Comparison of ENCODE assay signal across 9 mouse cellular contexts in the genomic region with DNA sequence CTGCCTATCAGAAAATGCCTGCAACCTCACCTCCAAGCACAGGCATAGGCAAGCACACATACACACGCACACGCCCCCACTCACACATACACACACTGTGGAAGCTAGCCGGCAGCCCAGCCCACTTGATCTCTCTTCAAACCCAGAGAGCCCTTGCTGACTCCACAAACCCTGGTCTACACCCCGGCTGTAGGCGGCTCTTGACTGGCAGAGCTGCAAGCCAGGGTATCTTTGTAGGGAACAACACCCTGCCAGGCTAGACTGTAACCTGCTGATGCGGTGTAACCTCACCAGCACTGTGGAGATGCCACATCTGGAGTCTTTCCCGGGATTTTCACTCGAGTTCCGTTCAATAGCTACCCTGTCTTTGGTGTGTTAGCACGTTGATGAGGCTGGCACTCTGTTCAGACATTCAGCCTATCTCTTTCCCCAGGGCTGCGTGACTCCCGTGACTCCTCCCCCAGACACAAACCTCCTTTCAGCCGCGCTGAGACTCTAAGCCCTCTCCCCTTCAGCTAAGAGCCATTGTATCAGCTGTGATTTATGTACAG.
DNase-seq lines count a peak whose midpoint lies in the region; ATAC-seq lines count a peak whose summit lies in the region.
"Had no signal": no experiment of that assay in that cellular context is flagged by ENCODE, and none has a peak within 500 bp of the region (broad histone marks: within the 10 kb centered on the region; RNA-seq: fewer than 3 reads in every experiment).

No protein-coding gene starts in this region.

- peak overlapping the region; percentile 60 for H3K4me2 ChIP-seq in heart, embryonic 16.5 days (ENCODE audit: low read depth, low read length)
- peak overlapping the region; percentile 52 for H3K4me2 ChIP-seq in neural tube, embryonic 11.5 days (ENCODE audit: low read depth)

- peak overlapping the region; percentile 42 for H3K4me3 ChIP-seq in heart, embryonic 16.5 days (ENCODE audit: low read length)
- H3K4me3 ChIP-seq in neural tube, embryonic 11.5 days (ENCODE audit: low read depth, low read length) = peak overlapping the region; percentile 25
- H3K4me3 ChIP-seq: myocyte had no signal

- ATAC-seq in heart, embryonic 16.5 days (replicated peaks; ENCODE audit: extremely low read depth, insufficient read depth, low FRiP score) = peak; percentile 75
- peak; percentile 96 for ATAC-seq in neural tube, embryonic 11.5 days (ENCODE audit: insufficient read depth, low FRiP score, low TSS enrichment)

- peak overlapping the region; percentile 28 for H3K9ac ChIP-seq in heart, embryonic 16.5 days (ENCODE audit: low read length)
- peak overlapping the region; percentile 65 for H3K9ac ChIP-seq in neural tube, embryonic 11.5 days (ENCODE audit: low read length)

- H3K27ac ChIP-seq in heart, embryonic 16.5 days (ENCODE audit: low read length) = peak overlapping the region; percentile 85
- peak overlapping the region; percentile 92 for H3K27ac ChIP-seq in neural tube, embryonic 11.5 days (ENCODE audit: low read depth, low read length)

- H3K36me3 ChIP-seq in heart, embryonic 16.5 days (ENCODE audit: control insufficient read depth, insufficient read depth) = no peaks in the 10 kb centered on the region
- H3K36me3 ChIP-seq in neural tube, embryonic 11.5 days (ENCODE audit: control insufficient read depth, insufficient read depth, low read length) = no peaks in the 10 kb centered on the region

- 13% methylated on average over 14 of the region's 14 CpGs for WGBS in heart, embryonic 16.5 days
- 5% methylated on average over 14 of the region's 14 CpGs for WGBS in neural tube, embryonic 11.5 days

- peaks cover 20% of the 10 kb centered on the region for H3K4me1 ChIP-seq in heart, embryonic 16.5 days (ENCODE audit: control insufficient read depth, insufficient read depth, low read length)
- peaks cover 40% of the 10 kb centered on the region for H3K4me1 ChIP-seq in neural tube, embryonic 11.5 days (ENCODE audit: control insufficient read depth, insufficient read depth, low read length)

- H3K9me3 ChIP-seq in heart, embryonic 16.5 days (replicated peaks; ENCODE audit: control insufficient read depth, low read length) = no peaks in the 10 kb centered on the region
- H3K9me3 ChIP-seq in neural tube, embryonic 11.5 days (ENCODE audit: control insufficient read depth, low read length) = no peaks in the 10 kb centered on the region

- DNase-seq in adrenal gland, postnatal 10 days = peak; percentile 33
- no peak for DNase-seq in adrenal gland, postnatal 25 days
- DNase-seq in embryo, embryonic 11 days = peak; percentile 91
- peak; percentile 30 to 47 for DNase-seq in left cerebral cortex, adult 8-10 months (ENCODE audit: low spot score in 2 of 2)
- DNase-seq in neural tube, embryonic 11.5 days (ENCODE audit: low spot score) = peak; percentile 88
- no peak for DNase-seq in spleen, postnatal 14 days (ENCODE audit: low spot score in 2 of 2)
- no peak for DNase-seq in cerebellum, adult 18-20 months

- no peaks in the 10 kb centered on the region for H3K27me3 ChIP-seq in heart, embryonic 16.5 days (ENCODE audit: control insufficient read depth, insufficient read depth, low read length)
- no peaks in the 10 kb centered on the region for H3K27me3 ChIP-seq in neural tube, embryonic 11.5 days (ENCODE audit: control insufficient read depth, insufficient read depth, low read length)

Comparison
In these comparisons a context has a peak if more than half of its experiments do, and no peak if none do; other contexts are left out.
1. DNase-seq: peak in adrenal gland, postnatal 10 days (single experiment), embryo, embryonic 11 days (single experiment), left cerebral cortex, adult 8-10 months (2 of 2) and neural tube, embryonic 11.5 days (single experiment); none in adrenal gland, postnatal 25 days (single experiment), spleen, postnatal 14 days (0 of 2) and cerebellum, adult 18-20 months (0 of 2).